Mouse (Mus musculus): ENCODE measurements around the gene Prune2. TPM values are rescaled to one million over a fixed set of nuclear protein-coding genes. Genes with fewer than 3 reads are reported as not detected.
"Not testable (repeated sequence)": the region's sequence is repeated elsewhere in the genome, so short reads cannot be mapped to it uniquely, and the experiment has no call there.

Gene Prune2
- polyA plus RNA-seq, 1 experiment from 2014 or later, result 1.1 TPM

DNA sequence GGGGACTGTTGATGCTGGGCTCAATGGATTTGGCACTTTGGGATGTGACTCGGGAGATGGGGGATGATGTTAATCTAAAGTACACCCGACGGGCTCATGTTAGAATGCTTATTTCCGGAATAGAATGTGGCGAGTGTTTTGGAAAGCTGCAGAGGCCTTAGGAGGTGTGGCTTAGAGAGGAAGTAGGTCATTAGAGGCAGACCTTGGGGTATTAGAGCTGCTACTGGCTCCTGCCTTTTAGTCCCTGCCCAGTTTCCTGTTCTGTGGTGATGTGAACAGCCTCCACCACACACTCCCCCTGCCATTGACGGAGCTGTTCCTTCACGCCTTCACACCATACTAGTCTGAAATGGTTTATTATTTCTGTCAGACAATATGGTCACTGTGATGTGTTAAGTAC is 196.5 kb downstream of the Prune2 start:
- H3K4me3 ChIP-seq (ENCODE audit: low read length), result no peak overlapping the region
- no peak for ATAC-seq (ENCODE audit: low read depth)
- no peaks in the 10 kb centered on the region for H3K27me3 ChIP-seq (ENCODE audit: control insufficient read depth, insufficient read depth, low read depth, low read length)
- H3K27ac ChIP-seq (ENCODE audit: low read length), result no peak overlapping the region
- no peak overlapping the region for H3K4me2 ChIP-seq (ENCODE audit: low read depth, low read length)
- H3K36me3 ChIP-seq (ENCODE audit: control insufficient read depth, insufficient read depth, low read length), result no peaks in the 10 kb centered on the region
- no peaks in the 10 kb centered on the region for H3K4me1 ChIP-seq (replicated peaks; ENCODE audit: control insufficient read depth, insufficient read depth, low read length)
- 74% methylated on average over 7 of the region's 7 CpGs for WGBS
- H3K9ac ChIP-seq (ENCODE audit: low read length), result no peak overlapping the region
- no peaks in the 10 kb centered on the region for H3K9me3 ChIP-seq (ENCODE audit: control insufficient read depth, low read length)

DNA sequence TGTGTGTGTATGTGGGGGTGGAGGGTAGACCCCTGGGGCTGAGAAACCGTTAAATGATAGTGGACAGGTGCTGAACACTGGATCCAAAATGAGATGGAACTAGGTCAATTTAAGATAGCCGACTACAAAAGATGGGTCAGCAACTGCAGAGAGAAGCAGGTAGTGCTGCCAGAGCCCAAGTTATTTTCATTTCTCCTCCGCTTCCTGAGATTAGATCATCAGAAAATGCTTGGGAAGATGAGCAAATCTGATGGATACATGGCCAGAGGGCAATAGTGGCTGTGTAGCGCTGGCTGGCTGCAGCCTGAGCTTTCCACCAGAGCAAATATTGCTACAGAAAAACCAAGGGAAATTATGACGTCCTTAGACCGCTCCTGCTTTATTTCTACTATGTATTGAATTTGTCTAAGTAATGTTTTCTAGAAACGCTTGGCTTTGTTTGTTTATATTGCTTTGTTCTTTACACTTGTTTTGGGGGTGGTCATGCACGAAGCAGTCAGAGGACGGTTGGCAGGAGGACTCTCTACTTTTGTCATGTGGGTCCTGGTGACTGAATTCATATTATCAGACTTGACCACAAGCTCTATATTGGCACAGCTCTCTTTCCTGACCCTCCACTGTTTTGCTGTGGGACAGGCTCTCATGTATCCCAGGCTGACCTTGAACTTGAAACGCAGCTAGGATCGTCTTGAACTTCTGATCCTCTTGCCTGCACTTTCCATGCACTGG is 198.2 kb downstream of the Prune2 start:
- Histone ChIP-seq H3K4me1 (replicated peaks; ENCODE audit: control insufficient read depth, insufficient read depth, low read length) (no peaks in the 10 kb centered on the region), H3K36me3 (ENCODE audit: control insufficient read depth, insufficient read depth, low read length) (no peaks in the 10 kb centered on the region), H3K27me3 (ENCODE audit: control insufficient read depth, insufficient read depth, low read depth, low read length) (no peaks in the 10 kb centered on the region), H3K9me3 (ENCODE audit: control insufficient read depth, low read length) (no peaks in the 10 kb centered on the region), H3K4me3 (ENCODE audit: low read length) (no peak overlapping the region), H3K27ac (ENCODE audit: low read length) (no peak overlapping the region), H3K4me2 (ENCODE audit: low read depth, low read length) (no peak overlapping the region), H3K9ac (ENCODE audit: low read length) (no peak overlapping the region)
- 75% methylated on average over 11 of the region's 11 CpGs for WGBS
- ATAC-seq (ENCODE audit: low read depth), result no peak

DNA sequence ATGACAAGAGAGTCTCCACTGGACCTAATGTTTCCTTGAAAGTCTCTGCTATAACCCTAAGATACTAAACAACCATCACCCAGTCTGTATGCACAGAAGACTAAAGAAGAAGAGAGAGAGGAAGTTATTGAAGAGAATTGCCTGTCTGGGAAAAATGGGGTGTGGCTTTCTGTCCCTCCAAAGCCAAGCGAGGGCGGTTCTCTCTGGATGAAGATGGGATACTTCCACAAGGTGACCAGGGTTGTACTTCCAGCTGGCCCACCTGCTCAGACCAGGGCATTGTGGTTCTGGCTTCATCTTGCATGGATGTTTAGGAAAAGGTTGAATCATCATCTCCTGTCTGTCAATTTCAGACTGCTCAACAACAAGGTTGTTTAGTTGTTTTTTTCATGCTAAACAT is 199.3 kb downstream of the Prune2 start:
- no peak for ATAC-seq (ENCODE audit: low read depth)
- H3K27me3 ChIP-seq (ENCODE audit: control insufficient read depth, insufficient read depth, low read depth, low read length), result no peaks in the 10 kb centered on the region
- H3K4me3 ChIP-seq (ENCODE audit: low read length), result no peak overlapping the region
- H3K36me3 ChIP-seq (ENCODE audit: control insufficient read depth, insufficient read depth, low read length), result no peaks in the 10 kb centered on the region
- H3K9ac ChIP-seq (ENCODE audit: low read length), result no peak overlapping the region
- no peaks in the 10 kb centered on the region for H3K4me1 ChIP-seq (replicated peaks; ENCODE audit: control insufficient read depth, insufficient read depth, low read length)
- H3K27ac ChIP-seq (ENCODE audit: low read length), result no peak overlapping the region
- H3K4me2 ChIP-seq (ENCODE audit: low read depth, low read length), result no peak overlapping the region
- 96% methylated on average over 2 of the region's 2 CpGs for WGBS
- no peaks in the 10 kb centered on the region for H3K9me3 ChIP-seq (ENCODE audit: control insufficient read depth, low read length)

DNA sequence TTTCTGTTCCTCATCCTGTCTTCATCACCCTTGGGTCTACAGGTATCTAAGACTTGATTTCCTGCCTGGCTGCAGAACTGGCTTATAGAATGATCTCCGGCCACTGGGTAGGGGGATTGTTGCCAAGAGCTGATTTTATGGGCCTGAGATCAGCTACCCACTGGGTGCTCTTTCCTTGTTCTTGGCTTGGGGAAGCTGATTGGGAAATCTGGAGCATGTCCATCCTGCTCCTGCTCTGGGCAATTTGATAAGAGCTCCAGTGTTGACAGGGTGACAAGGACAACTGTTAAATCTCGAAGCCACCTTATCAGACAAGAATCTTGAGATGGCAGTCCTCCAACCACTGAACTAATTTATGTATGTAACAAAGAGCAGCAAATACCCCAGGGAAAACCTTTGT is 203.8 kb downstream of the Prune2 start:
- Histone ChIP-seq H3K9me3 (ENCODE audit: control insufficient read depth, low read length) (no peaks in the 10 kb centered on the region), H3K36me3 (ENCODE audit: control insufficient read depth, insufficient read depth, low read length) (no peaks in the 10 kb centered on the region), H3K27ac (ENCODE audit: low read length) (no peak overlapping the region), H3K4me3 (ENCODE audit: low read length) (no peak overlapping the region), H3K9ac (ENCODE audit: low read length) (no peak overlapping the region), H3K4me2 (ENCODE audit: low read depth, low read length) (no peak overlapping the region), H3K27me3 (ENCODE audit: control insufficient read depth, insufficient read depth, low read depth, low read length) (no peaks in the 10 kb centered on the region), H3K4me1 (replicated peaks; ENCODE audit: control insufficient read depth, insufficient read depth, low read length) (no peaks in the 10 kb centered on the region)
- ATAC-seq (ENCODE audit: low read depth), result 0 out of 2 replicates have a peak, but pooled peaks have one; percentile 47
- WGBS, result 26% methylated on average over 2 of the region's 2 CpGs

DNA sequence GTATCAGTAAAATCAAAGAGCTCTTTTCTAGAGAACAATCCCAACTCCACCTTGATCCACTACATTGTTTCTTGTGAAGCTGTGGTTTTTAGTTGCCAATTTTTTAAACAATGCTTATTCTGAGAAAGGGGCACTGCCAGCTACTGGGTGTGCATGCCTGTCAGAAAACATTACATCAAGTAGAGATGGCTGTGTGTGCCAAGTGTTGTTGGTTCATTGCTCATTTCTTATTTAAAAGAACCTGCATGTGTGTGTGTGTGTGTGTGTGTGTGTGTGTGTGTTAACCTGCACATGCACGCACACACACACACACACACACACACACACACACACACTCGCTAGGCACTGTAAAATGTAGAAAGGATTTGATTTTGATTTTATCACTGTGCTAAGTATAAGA is 204.3 kb downstream of the Prune2 start:
- H3K4me1 ChIP-seq (replicated peaks; ENCODE audit: control insufficient read depth, insufficient read depth, low read length), result no peaks in the 10 kb centered on the region
- H3K4me3 ChIP-seq (ENCODE audit: low read length), result no peak overlapping the region
- no peak overlapping the region for H3K4me2 ChIP-seq (ENCODE audit: low read depth, low read length)
- H3K27ac ChIP-seq (ENCODE audit: low read length), result no peak overlapping the region
- H3K9me3 ChIP-seq (ENCODE audit: control insufficient read depth, low read length), result no peaks in the 10 kb centered on the region
- 50% methylated on average over 2 of the region's 2 CpGs for WGBS
- no peaks in the 10 kb centered on the region for H3K27me3 ChIP-seq (ENCODE audit: control insufficient read depth, insufficient read depth, low read depth, low read length)
- no peaks in the 10 kb centered on the region for H3K36me3 ChIP-seq (ENCODE audit: control insufficient read depth, insufficient read depth, low read length)
- no peak for ATAC-seq (ENCODE audit: low read depth)
- no peak overlapping the region for H3K9ac ChIP-seq (ENCODE audit: low read length)

DNA sequence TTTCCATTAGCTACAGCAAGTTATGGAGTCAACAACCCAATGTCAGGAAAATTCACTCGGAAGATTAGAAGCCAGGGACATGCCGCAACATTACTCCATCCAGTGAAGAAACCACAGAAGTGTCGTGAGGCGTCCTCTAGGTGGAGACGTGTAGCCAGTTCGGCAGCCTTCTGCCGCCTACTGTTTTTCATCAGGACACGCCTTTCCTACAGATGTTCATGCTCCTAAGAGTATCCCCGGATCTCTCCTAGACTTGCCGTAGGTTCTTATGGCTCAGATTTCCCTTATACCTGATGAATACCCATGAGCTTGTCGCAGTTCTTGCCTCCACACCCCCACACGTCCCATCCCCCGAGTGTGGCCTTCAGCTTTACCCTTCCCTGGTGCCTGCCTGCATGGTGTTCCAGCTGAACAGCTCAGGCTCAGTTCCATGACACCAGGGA is 207.6 kb downstream of the Prune2 start:
- H3K9me3 ChIP-seq (ENCODE audit: control insufficient read depth, low read length), result no peaks in the 10 kb centered on the region
- 0 out of 2 replicates have a peak overlapping the region, but pooled peaks have one; percentile 26 for H3K4me2 ChIP-seq (ENCODE audit: low read depth, low read length)
- H3K36me3 ChIP-seq (ENCODE audit: control insufficient read depth, insufficient read depth, low read length), result no peaks in the 10 kb centered on the region
- no peaks in the 10 kb centered on the region for H3K27me3 ChIP-seq (ENCODE audit: control insufficient read depth, insufficient read depth, low read depth, low read length)
- WGBS, result 9% methylated on average over 13 of the region's 13 CpGs
- no peak overlapping the region for H3K9ac ChIP-seq (ENCODE audit: low read length)
- H3K4me1 ChIP-seq (replicated peaks; ENCODE audit: control insufficient read depth, insufficient read depth, low read length), result no peaks in the 10 kb centered on the region
- H3K27ac ChIP-seq (ENCODE audit: low read length), result no peak overlapping the region
- no peak overlapping the region for H3K4me3 ChIP-seq (ENCODE audit: low read length)
- ATAC-seq (ENCODE audit: low read depth), result peak; percentile 79

DNA sequence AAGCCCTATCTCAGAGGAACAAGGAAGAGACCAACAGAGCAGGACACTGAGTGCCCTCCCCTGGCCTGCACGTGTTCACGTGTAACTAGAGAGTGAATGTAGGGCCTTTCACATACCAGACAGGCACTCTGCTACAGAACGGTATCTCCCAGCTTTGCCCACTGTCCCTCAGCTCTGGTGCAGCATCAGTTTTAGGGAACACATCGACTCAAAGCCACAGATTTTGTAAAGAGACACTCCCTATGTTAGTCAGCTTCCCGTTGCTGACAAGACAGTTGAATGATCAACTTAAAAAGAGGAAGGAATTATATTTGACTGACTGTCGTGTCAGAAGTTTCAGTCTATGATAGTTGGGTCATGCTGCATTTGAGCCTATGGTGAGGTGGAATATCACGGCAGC is 210.4 kb downstream of the Prune2 start:
- Histone ChIP-seq H3K4me2 (ENCODE audit: low read depth, low read length) (no peak overlapping the region), H3K4me1 (replicated peaks; ENCODE audit: control insufficient read depth, insufficient read depth, low read length) (no peaks in the 10 kb centered on the region), H3K9ac (ENCODE audit: low read length) (no peak overlapping the region), H3K27me3 (ENCODE audit: control insufficient read depth, insufficient read depth, low read depth, low read length) (no peaks in the 10 kb centered on the region), H3K36me3 (ENCODE audit: control insufficient read depth, insufficient read depth, low read length) (no peaks in the 10 kb centered on the region), H3K27ac (ENCODE audit: low read length) (no peak overlapping the region), H3K4me3 (ENCODE audit: low read length) (no peak overlapping the region), H3K9me3 (ENCODE audit: control insufficient read depth, low read length) (no peaks in the 10 kb centered on the region)
- ATAC-seq (ENCODE audit: low read depth), result no peak
- 70% methylated on average over 7 of the region's 7 CpGs for WGBS

DNA sequence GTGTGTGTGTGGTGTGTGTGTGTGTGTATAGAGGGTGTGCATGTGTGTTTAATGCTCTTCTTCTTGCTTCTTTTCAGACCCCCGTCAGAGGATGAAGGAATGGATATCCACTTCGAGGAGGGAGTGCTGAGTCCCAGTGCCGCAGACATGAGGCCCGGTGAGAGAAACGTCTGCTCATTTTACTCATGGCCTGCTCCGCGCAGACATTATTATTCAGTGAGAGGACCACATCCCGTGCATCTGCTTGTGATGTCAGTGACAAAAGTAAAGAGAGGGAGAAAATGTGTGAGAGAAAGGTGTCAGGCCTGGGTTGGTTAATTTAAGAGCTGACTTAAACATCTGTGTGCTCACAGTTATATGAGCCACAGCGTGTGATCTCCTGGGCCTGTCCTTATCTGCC is 212.3 kb downstream of the Prune2 start:
- H3K27ac ChIP-seq (ENCODE audit: low read length), result no peak overlapping the region
- no peak overlapping the region for H3K4me2 ChIP-seq (ENCODE audit: low read depth, low read length)
- H3K4me1 ChIP-seq (replicated peaks; ENCODE audit: control insufficient read depth, insufficient read depth, low read length), result no peaks in the 10 kb centered on the region
- no peak overlapping the region for H3K4me3 ChIP-seq (ENCODE audit: low read length)
- no peaks in the 10 kb centered on the region for H3K27me3 ChIP-seq (ENCODE audit: control insufficient read depth, insufficient read depth, low read depth, low read length)
- 70% methylated on average over 9 of the region's 9 CpGs for WGBS
- no peaks in the 10 kb centered on the region for H3K9me3 ChIP-seq (ENCODE audit: control insufficient read depth, low read length)
- ATAC-seq (ENCODE audit: low read depth), result no peak
- no peak overlapping the region for H3K9ac ChIP-seq (ENCODE audit: low read length)
- no peaks in the 10 kb centered on the region for H3K36me3 ChIP-seq (ENCODE audit: control insufficient read depth, insufficient read depth, low read length)

DNA sequence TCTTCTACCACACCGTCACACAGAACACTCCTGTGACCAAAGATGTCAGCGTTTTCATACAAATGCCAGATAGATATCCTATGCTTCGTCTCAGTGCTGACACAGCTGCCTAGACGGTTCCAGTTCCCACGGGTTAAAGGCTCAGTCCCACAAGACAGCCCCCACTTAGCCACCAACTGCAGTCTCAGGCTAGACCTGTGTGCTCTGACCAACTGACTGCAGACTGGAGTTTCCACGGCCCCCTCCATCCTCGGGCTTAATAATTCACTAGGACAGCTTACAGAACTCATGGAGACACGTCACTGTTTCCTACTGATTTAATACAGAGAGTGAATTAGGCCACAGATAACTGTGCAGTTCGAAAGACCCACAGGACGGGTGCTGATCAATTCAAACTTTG is 213.8 kb downstream of the Prune2 start:
- WGBS, result 69% methylated on average over 10 of the region's 10 CpGs

DNA sequence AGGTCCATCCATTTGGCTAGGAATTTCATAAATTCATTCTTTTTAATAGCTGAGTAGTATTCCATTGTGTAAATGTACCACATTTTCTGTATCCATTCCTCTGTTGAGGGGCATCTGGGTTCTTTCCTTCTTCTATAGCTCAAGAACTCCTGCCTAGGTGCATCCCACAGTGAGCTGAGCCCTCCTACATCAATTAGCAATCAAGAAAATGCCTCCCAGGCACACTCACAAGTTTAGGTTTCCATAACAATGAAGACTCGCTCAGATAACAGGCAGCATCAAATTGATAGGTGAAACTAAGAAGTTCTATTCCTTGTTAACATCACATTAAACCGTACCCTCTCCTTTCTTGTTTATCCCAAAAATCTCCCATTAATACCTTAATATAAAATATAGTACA is 218.6 kb downstream of the Prune2 start:
- WGBS, result 84% methylated on average over 2 of the region's 2 CpGs
- not testable (repeated sequence) for H3K9me3 ChIP-seq (ENCODE audit: control insufficient read depth, low read length); H3K4me1 ChIP-seq (replicated peaks; ENCODE audit: control insufficient read depth, insufficient read depth, low read length); H3K36me3 ChIP-seq (ENCODE audit: control insufficient read depth, insufficient read depth, low read length); H3K4me3 ChIP-seq (ENCODE audit: low read length); H3K4me2 ChIP-seq (ENCODE audit: low read depth, low read length); ATAC-seq (ENCODE audit: low read depth); H3K27me3 ChIP-seq (ENCODE audit: control insufficient read depth, insufficient read depth, low read depth, low read length); H3K27ac ChIP-seq (ENCODE audit: low read length); H3K9ac ChIP-seq (ENCODE audit: low read length)

More for the DNA sequence above, 213.8 kb downstream of the Prune2 start:
- no peak for ATAC-seq (ENCODE audit: low read depth)
- Histone ChIP-seq H3K4me2 (ENCODE audit: low read depth, low read length) (no peak overlapping the region), H3K27me3 (ENCODE audit: control insufficient read depth, insufficient read depth, low read depth, low read length) (no peaks in the 10 kb centered on the region), H3K9ac (ENCODE audit: low read length) (no peak overlapping the region), H3K27ac (ENCODE audit: low read length) (no peak overlapping the region), H3K4me3 (ENCODE audit: low read length) (no peak overlapping the region), H3K9me3 (ENCODE audit: control insufficient read depth, low read length) (no peaks in the 10 kb centered on the region), H3K4me1 (replicated peaks; ENCODE audit: control insufficient read depth, insufficient read depth, low read length) (no peaks in the 10 kb centered on the region), H3K36me3 (ENCODE audit: control insufficient read depth, insufficient read depth, low read length) (no peaks in the 10 kb centered on the region)

All from lung, embryonic 16.5 days (tissue).